ENCODE assay signal across 9 mouse cellular contexts in genomic region chr9:91355629-91356352, GRCm38 (mm10). TPM values are rescaled to one million over a fixed set of nuclear protein-coding genes. Genes with fewer than 3 reads are reported as not detected.
DNase-seq lines count a peak whose midpoint lies in the region; ATAC-seq and TF ChIP-seq lines count a peak whose summit lies in the region.
"Had no signal": no experiment of that assay in that cellular context is flagged by ENCODE, and none has a peak within 500 bp of the region (broad histone marks: within the 10 kb centered on the region; RNA-seq: fewer than 3 reads in every experiment).

No protein-coding gene starts in this region.

- H3K4me3 ChIP-seq in cerebellum, adult 2 months (replicated peaks; ENCODE audit: insufficient read depth, low read depth, low read length), result peak overlapping the region; percentile 55
- H3K4me3 ChIP-seq in forebrain, embryonic 14.5 days (ENCODE audit: low read depth, low read length), result peak overlapping the region; percentile 29

- peaks cover 14% of the 10 kb centered on the region; the same call in 1 of the 2 replicates for H3K4me1 ChIP-seq in cerebellum, adult 2 months (ENCODE audit: control insufficient read depth, insufficient read depth, low read length)
- peaks cover 6% of the 10 kb centered on the region; the same call in 1 of the 2 replicates for H3K4me1 ChIP-seq in forebrain, embryonic 14.5 days (ENCODE audit: control insufficient read depth, insufficient read depth, low read length)

- peak; percentile 83 for ATAC-seq in forebrain, embryonic 14.5 days
- ATAC-seq in megakaryocyte progenitor cell, adult 5-6 weeks (replicated peaks; ENCODE audit: poor library complexity), result 0 out of 2 replicates have a peak, but pooled peaks have one; percentile 26
- no peak for ATAC-seq in CD4-positive, CD25-positive, alpha-beta regulatory T cell, adult 4 months

- H3K9me3 ChIP-seq in forebrain, embryonic 14.5 days (replicated peaks; ENCODE audit: control insufficient read depth, low read length), result no peaks in the 10 kb centered on the region

- H3K4me2 ChIP-seq in forebrain, embryonic 14.5 days (ENCODE audit: low read length), result peak overlapping the region; percentile 57

- H3K27ac ChIP-seq in cerebellum, adult 2 months (ENCODE audit: insufficient read depth, low read length), result peak overlapping the region; percentile 100
- H3K27ac ChIP-seq in forebrain, embryonic 14.5 days (ENCODE audit: low read depth, low read length), result peak overlapping the region; percentile 88

- WGBS in cerebellum, adult 2 months, result under 1% methylated on average over 35 of the region's 35 CpGs
- WGBS in forebrain, embryonic 14.5 days, result 1% methylated on average over 34 of the region's 35 CpGs

- H3K36me3 ChIP-seq in forebrain, embryonic 14.5 days (ENCODE audit: control insufficient read depth, insufficient read depth, low read length), result no peaks in the 10 kb centered on the region

- peak overlapping the region; percentile 59 for H3K9ac ChIP-seq in forebrain, embryonic 14.5 days (ENCODE audit: low read length)

- H3K27me3 ChIP-seq in cerebellum, adult 2 months (ENCODE audit: control insufficient read depth, insufficient read depth, low read length), result no peaks in the 10 kb centered on the region
- peaks cover 53% of the 10 kb centered on the region for H3K27me3 ChIP-seq in forebrain, embryonic 14.5 days (replicated peaks; ENCODE audit: control insufficient read depth, insufficient read depth, low read length)

- DNase-seq in layer of hippocampus, postnatal 10 days (ENCODE audit: low spot score in 2 of 2), result peak; percentile 67 to 79
- no peak for DNase-seq in layer of hippocampus, adult 11-12 months (ENCODE audit: low spot score)
- DNase-seq in cerebellum, adult 2 months, result peak; percentile 93 to 96
- DNase-seq in forebrain, embryonic 14.5 days (ENCODE audit: low spot score), result peak; percentile 96
- no peak for DNase-seq in layer of hippocampus, adult 8-10 months (ENCODE audit: low spot score in 2 of 2)
- DNase-seq in left cerebral cortex, adult 9 months (ENCODE audit: low spot score in 2 of 2), result no peak

- TF ChIP-seq POLR2A in cerebellum, adult 2 months (IDR thresholded peaks at IDR 0.05; ENCODE audit: borderline replicate concordance, insufficient read depth, low read length), result peak; percentile 43; the same call in 1 of the 2 replicates

- no peak for TF ChIP-seq CTCF in cerebellum, adult 2 months (IDR thresholded peaks at IDR 0.05; ENCODE audit: borderline replicate concordance, insufficient read depth, low read depth, low read length)

RNA-seq across cellular contexts. Expression of gene Zic4, which starts 6.4 kb away (rescaled TPM):
- 1 to 10 TPM; 7.1 to 7.5 TPM for total RNA-seq in layer of hippocampus, postnatal 10 days (2021)
- 37.4 and 45.3 TPM in 2 replicates for polyA plus RNA-seq in cerebellum, adult 2 months (2012; rRNA removed)
- 45.1 and 56.3 TPM in 2 replicates for polyA plus RNA-seq in forebrain, embryonic 14.5 days (2014; fragmentation: Nextera tagmentation; extraction: Ambion mirVana)
- not detected in 2 replicates for total RNA-seq in megakaryocyte progenitor cell, adult 5-6 weeks (2015)
- total RNA-seq in megakaryocyte progenitor cell, adult 5-6 weeks (2017), result not detected in 2 replicates
- polyA plus RNA-seq in CD4-positive, CD25-positive, alpha-beta regulatory T cell, adult 4 months (2017; shearing (Covaris generic)), result under 1 TPM in 1 of 2 experiments, not detected in 1; 0.24 TPM
- 1 to 10 TPM; 2.7 to 4.8 (median 3.5) TPM for total RNA-seq in layer of hippocampus, adult 8-10 months (2022)
- polyA plus RNA-seq: liver, embryonic 16.5 days had no signal

RNA-seq across cellular contexts. Expression of gene Zic1, which starts 9.8 kb away (rescaled TPM):
- 10 to 100 TPM; 16.7 to 25.1 TPM for total RNA-seq in layer of hippocampus, postnatal 10 days (2021)
- polyA plus RNA-seq in cerebellum, adult 2 months (2012; rRNA removed), result 1,121 and 1,289 TPM in 2 replicates
- polyA plus RNA-seq in forebrain, embryonic 14.5 days (2014; fragmentation: Nextera tagmentation; extraction: Ambion mirVana), result 14.4 and 14.8 TPM in 2 replicates
- not detected in 2 replicates for total RNA-seq in megakaryocyte progenitor cell, adult 5-6 weeks (2015)
- not detected in 2 replicates for total RNA-seq in megakaryocyte progenitor cell, adult 5-6 weeks (2017)
- polyA plus RNA-seq in CD4-positive, CD25-positive, alpha-beta regulatory T cell, adult 4 months (2017; shearing (Covaris generic)), result not detected
- total RNA-seq in layer of hippocampus, adult 8-10 months (2022), result 10 to 100 TPM in 3 of 4 experiments, 1 to 10 TPM in 1; 9.9 to 13.1 (median 11.2) TPM

Comparison
In these comparisons a context has a peak if more than half of its experiments do, and no peak if none do; other contexts are left out.
1. DNase-seq: peak in layer of hippocampus, postnatal 10 days (2 of 2), cerebellum, adult 2 months (2 of 2) and forebrain, embryonic 14.5 days (single experiment); none in layer of hippocampus, adult 11-12 months (single experiment), layer of hippocampus, adult 8-10 months (0 of 2) and left cerebral cortex, adult 9 months (0 of 2).
2. RNA of gene Zic1, which starts 9.8 kb away (total RNA-seq): 16.7 to 25.1 TPM in layer of hippocampus, postnatal 10 days and 9.9 to 13.1 TPM in layer of hippocampus, adult 8-10 months; not detected in megakaryocyte progenitor cell, adult 5-6 weeks; every median in the first group is over 10 times any median in the second.